Mouse (Mus musculus) CD4-positive, CD25-positive, alpha-beta regulatory T cell, adult 9 weeks (primary cell): ENCODE data around the gene Olfr287. TPM values are rescaled to one million over a fixed set of nuclear protein-coding genes. Genes with fewer than 3 reads are reported as not detected.

ENCODE experiments used
- polyA plus RNA-seq: library from polyadenylated mRNA; unstranded; fragments of 100-300 nt; shearing (Covaris generic); gene quantifications from one replicate; pipeline ENCODE4 v1.2.1, GENCODE M21; 2017

Olfr287 gene
- not detected for polyA plus RNA-seq

GRCm38 (mm10) chr15:98220877-98221276, at the start of gene Olfr287, which contains the start of gene Gm44579:
Gene Olfr287 (minus strand): TSS chr15:98221056.
Gene Gm44579 (minus strand): TSS chr15:98220977.

GRCm38 (mm10) chr15:98257193-98257592, 36.3 kb upstream of the Olfr287 start, which contains the start of gene H1fnt:
Gene H1fnt (minus strand): TSS chr15:98257293.

GRCm38 (mm10) chr15:98234350-98234749, 13.5 kb upstream of the Olfr287 start, which contains the start of gene Olfr286:
Gene Olfr286 (minus strand): TSS chr15:98234450.

GRCm38 (mm10) chr15:98195442-98195841, 25.4 kb downstream of the Olfr287 start, which contains the start of gene Olfr288:
Gene Olfr288 (minus strand): TSS chr15:98195542.

GRCm38 (mm10) chr15:98166963-98167644, 53.8 kb downstream of the Olfr287 start, which contains the start of gene Ccdc184:
Gene Ccdc184 (plus strand): TSS chr15:98167158.

GRCm38 (mm10) chr15:98165525-98165924, 55.3 kb downstream of the Olfr287 start, which contains the start of gene Asb8:
Gene Asb8 (minus strand): TSS chr15:98165625.

Other genes with a start within 250 kb of the Olfr287 start
- not detected for gene Col2a1, start 216.4 kb downstream of the Olfr287 start, polyA plus RNA-seq
- 18.2 TPM for gene Pfkm, start 128.5 kb downstream of the Olfr287 start, polyA plus RNA-seq
- 47.9 TPM for gene Senp1, start 127.3 kb downstream of the Olfr287 start, polyA plus RNA-seq
- 50.0 TPM for gene Asb8, start 55.4 kb downstream of the Olfr287 start, polyA plus RNA-seq
- 0.30 TPM for gene Ccdc184, start 53.9 kb downstream of the Olfr287 start, polyA plus RNA-seq
- gene Olfr288, start 25.5 kb downstream of the Olfr287 start, polyA plus RNA-seq = not detected
- not detected for gene Gm44579, start 79 bp downstream of the Olfr287 start, polyA plus RNA-seq
- gene Olfr286, start 13.4 kb upstream of the Olfr287 start, polyA plus RNA-seq = 0.10 TPM
- not detected for gene H1fnt, start 36.2 kb upstream of the Olfr287 start, polyA plus RNA-seq
- not detected for gene Zfp641, start 75.1 kb upstream of the Olfr287 start, polyA plus RNA-seq
- gene Olfr285, start 96.3 kb upstream of the Olfr287 start, polyA plus RNA-seq = not detected
- not detected for gene Olfr284, start 119.9 kb upstream of the Olfr287 start, polyA plus RNA-seq
- gene Olfr283, start 159.9 kb upstream of the Olfr287 start, polyA plus RNA-seq = not detected
- gene Olfr282, start 210.2 kb upstream of the Olfr287 start, polyA plus RNA-seq = not detected
- not detected for gene Olfr281, start 231.5 kb upstream of the Olfr287 start, polyA plus RNA-seq
- gene OR5BS1P, start 248.8 kb upstream of the Olfr287 start, polyA plus RNA-seq = not detected